Mouse (Mus musculus): Measurements from ENCODE around the gene Usp13. TPM values are rescaled to one million over a fixed set of nuclear protein-coding genes. Genes with fewer than 3 reads are reported as not detected.

The Usp13 gene
- polyA plus RNA-seq, 1 experiment, result not detected

DNA sequence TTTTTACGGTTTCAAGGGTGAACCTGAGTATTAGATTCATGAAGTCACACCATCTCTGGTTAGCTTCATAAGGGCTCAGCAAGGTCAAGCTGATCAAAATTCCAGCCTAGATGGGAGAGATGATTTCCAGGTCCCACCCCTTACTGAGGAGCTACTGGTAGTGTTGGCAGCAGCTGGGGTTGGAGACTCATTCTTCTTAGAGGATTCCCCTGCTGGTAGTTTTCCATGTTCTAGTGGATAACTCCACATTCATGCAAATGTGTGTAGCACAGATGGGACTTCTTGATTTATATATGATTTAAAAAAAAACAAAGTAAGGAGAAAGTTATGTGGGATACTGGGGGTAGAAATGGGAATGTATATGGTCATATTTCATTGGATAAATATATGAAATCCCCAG lies 152.9 kb downstream of the Usp13 start:
- no peaks in the 10 kb centered on the region for H3K4me1 ChIP-seq (ENCODE audit: control insufficient read depth)
- H3K9me3 ChIP-seq (ENCODE audit: control insufficient read depth, low read length), result peaks cover 2% of the 10 kb centered on the region; the same call in 1 of the 2 replicates
- H3K4me3 ChIP-seq (replicated peaks), result no peak overlapping the region
- no peak for TF ChIP-seq GATA1 (IDR thresholded peaks at IDR 0.05; ENCODE audit: low read length)
- TF ChIP-seq TAL1 (IDR thresholded peaks at IDR 0.05; ENCODE audit: low read length), result no peak
- no peaks in the 10 kb centered on the region for H3K27me3 ChIP-seq (ENCODE audit: control insufficient read depth)
- no peaks in the 10 kb centered on the region for H3K36me3 ChIP-seq (ENCODE audit: control insufficient read depth)

DNA sequence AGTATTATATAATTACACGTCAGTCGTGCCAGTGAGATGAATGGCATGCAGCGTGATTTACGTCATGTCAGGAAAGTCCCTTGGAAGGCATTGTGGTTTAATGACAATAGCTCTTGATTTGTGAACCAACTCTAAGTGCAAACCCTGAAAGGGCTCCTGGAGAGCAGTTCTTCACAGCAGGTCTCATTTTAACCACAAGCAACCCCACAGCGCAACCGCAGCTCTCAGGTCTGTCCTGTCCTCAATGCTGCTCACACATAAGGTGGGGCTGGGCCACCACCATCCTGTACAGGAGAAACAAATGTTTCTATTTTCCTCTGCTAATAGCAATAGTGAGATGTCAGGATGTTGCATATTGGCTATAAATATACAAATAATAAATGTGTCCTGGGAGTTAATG lies 161.9 kb downstream of the Usp13 start:
- Histone ChIP-seq H3K27me3 (ENCODE audit: control insufficient read depth) (no peaks in the 10 kb centered on the region), H3K36me3 (ENCODE audit: control insufficient read depth) (no peaks in the 10 kb centered on the region), H3K9me3 (ENCODE audit: control insufficient read depth, low read length) (no peaks in the 10 kb centered on the region), H3K4me3 (replicated peaks) (no peak overlapping the region), H3K4me1 (ENCODE audit: control insufficient read depth) (no peaks in the 10 kb centered on the region)
- TF ChIP-seq TAL1 (IDR thresholded peaks at IDR 0.05; ENCODE audit: low read length), result no peak
- no peak for TF ChIP-seq GATA1 (IDR thresholded peaks at IDR 0.05; ENCODE audit: low read length)

DNA sequence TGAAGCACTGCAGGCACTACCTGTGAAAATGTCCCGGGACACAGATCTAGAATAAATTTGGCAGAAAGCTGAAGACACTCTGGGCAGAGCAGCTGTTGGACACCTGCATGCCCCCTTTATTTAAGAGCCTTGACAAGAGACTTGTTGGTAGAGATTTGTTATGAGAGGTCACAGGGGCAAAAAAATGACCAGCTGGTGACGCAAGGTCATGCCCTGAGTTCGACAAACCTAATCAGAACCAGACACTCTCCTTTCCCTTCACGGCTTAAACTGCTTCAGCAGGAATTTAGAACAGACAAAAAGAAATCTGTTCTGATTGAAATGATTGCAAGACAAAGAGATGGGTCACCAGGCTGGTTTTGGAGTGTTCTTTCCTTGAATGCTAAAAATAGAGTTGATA lies 162.6 kb downstream of the Usp13 start:
- H3K4me3 ChIP-seq (replicated peaks), result no peak overlapping the region
- TF ChIP-seq GATA1 (IDR thresholded peaks at IDR 0.05; ENCODE audit: low read length) (no peak), TAL1 (IDR thresholded peaks at IDR 0.05; ENCODE audit: low read length) (no peak)
- no peaks in the 10 kb centered on the region for H3K27me3 ChIP-seq (ENCODE audit: control insufficient read depth)
- H3K9me3 ChIP-seq (ENCODE audit: control insufficient read depth, low read length), result no peaks in the 10 kb centered on the region
- no peaks in the 10 kb centered on the region for H3K36me3 ChIP-seq (ENCODE audit: control insufficient read depth)
- H3K4me1 ChIP-seq (ENCODE audit: control insufficient read depth), result no peaks in the 10 kb centered on the region

DNA sequence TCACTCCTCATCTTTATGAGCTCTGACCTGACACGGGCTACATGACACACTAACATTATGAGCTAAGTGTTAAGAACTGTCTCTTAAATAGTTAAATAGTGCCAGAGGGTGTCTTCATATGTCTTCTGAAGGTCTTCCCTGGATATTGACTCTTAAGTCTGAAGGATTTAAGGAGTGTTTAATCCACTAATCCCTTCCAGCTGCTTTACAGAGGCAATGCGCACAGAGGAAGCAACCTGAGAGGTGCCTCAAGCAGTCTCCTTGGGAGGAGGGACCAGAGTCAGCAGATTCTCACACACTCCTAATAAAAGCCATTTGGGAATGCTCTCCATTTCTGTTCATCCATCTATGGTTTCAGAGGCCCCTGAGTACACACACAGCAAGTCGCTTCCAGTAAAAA lies 167.8 kb downstream of the Usp13 start:
- no peak for TF ChIP-seq TAL1 (IDR thresholded peaks at IDR 0.05; ENCODE audit: low read length)
- TF ChIP-seq GATA1 (IDR thresholded peaks at IDR 0.05; ENCODE audit: low read length), result no peak
- H3K4me3 ChIP-seq (replicated peaks), result no peak overlapping the region
- no peaks in the 10 kb centered on the region; the same call in 1 of the 2 replicates for H3K9me3 ChIP-seq (ENCODE audit: control insufficient read depth, low read length)
- H3K4me1 ChIP-seq (ENCODE audit: control insufficient read depth), result no peaks in the 10 kb centered on the region
- H3K27me3 ChIP-seq (ENCODE audit: control insufficient read depth), result no peaks in the 10 kb centered on the region
- no peaks in the 10 kb centered on the region for H3K36me3 ChIP-seq (ENCODE audit: control insufficient read depth)

Other genes with a start within 250 kb of the Usp13 start
- 0.05 and 0.07 TPM in 2 replicates for gene Gnb4, start 201.0 kb upstream of the Usp13 start, polyA plus RNA-seq (2012)
- gene Actl6a, start 111.2 kb upstream of the Usp13 start, polyA plus RNA-seq (2012), result 0.90 and 1.4 TPM in 2 replicates
- 0.60 and 1.5 TPM in 2 replicates for gene Ndufb5, start 80.6 kb upstream of the Usp13 start, polyA plus RNA-seq (2012)
- 0.10 and 0.25 TPM in 2 replicates for gene Mrpl47, start 79.9 kb upstream of the Usp13 start, polyA plus RNA-seq (2012)

Measured in erythroblast, embryonic 14.5 days (primary cell).